Mouse (Mus musculus) lung, postnatal 0 days (tissue): Measurements from ENCODE around the gene Klhl29.

Experiments used
- CTCF ChIP-seq: IDR thresholded peaks from 2 replicates; pipeline ENCODE4 v1.5.1; 2016; ENCODE audit warnings: antibody characterized with exemption, mild to moderate bottlenecking
- EP300 ChIP-seq: IDR thresholded peaks from 2 replicates; pipeline ENCODE4 v1.6.1; 2016; ENCODE audit warnings: antibody characterized with exemption, mild to moderate bottlenecking, control low read depth

DNA sequence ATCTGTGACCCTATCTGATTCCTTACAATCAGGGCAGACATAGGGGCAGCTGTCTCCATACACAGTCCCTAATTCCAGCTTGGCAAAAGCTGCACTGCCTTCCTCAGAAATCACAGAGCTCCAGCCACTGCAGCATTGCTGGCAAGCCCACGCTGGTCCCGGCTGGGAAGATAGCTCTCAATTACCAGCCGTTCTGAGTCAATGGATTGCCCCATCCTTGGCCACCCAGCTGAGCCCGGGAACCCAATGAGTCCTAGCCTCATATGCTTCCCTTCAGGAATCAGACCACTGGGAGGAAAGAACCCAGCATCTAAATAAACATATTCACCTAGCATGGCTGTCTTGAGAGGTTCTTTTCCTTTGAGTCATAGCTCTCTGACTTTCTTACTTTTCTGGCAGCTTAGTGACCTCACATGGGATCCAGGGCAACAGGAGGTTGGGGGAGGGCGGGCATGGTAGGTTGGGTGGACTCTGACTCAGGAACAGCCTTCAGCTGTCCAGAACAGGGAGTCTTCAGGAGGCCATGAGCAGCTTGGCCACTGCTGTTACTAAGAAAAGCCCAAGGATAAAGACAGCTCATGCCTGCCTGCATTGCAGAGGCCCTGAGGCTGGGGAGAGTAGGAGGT lies 198.7 kb downstream of the Klhl29 start:
- TF ChIP-seq CTCF, result no peak
- no peak for TF ChIP-seq EP300
